Mouse (Mus musculus): ENCODE results near the gene Foxp1.

Gene Foxp1

DNA sequence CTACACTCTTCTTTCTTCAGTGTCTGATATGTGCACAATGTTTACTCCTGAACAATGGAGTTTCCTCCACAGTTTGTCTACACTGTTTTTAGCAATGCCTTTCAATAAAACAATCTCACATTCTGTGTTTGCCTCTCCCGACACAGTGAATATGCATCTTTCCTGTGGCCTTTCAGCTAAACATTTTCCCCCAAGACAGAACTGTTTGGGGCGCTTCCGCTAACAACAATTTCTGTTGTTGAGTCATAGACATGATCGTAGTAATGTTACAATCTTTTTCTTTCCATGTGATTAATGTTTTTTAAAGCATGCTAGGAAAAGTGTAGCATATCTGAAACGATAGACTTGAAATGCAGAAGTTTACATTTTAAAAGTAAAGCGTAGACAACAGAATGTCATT, 194.4 kb downstream of the Foxp1 start:
- DNase-seq (ENCODE audit: low spot score) = no peak

DNA sequence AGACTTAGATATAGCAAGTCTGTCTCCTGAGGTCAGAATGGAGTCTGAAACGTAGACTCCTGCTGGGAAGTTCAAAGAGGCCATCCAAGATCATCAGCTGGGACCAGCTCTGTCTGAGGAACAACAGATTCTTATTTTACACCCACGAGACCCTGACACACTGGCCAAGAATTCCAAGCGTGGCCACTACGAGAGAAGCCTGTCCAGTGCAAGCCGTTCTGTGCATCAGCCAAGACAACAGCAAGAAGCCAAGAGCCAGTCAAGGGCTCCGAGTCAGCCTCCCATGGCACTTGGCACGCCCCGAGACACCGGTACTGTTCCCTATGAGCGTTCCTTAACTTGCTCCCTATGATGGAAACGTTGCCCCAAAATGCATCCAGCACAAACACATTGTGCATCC, 194.8 kb downstream of the Foxp1 start:
- no peak for DNase-seq (ENCODE audit: low spot score)

DNA sequence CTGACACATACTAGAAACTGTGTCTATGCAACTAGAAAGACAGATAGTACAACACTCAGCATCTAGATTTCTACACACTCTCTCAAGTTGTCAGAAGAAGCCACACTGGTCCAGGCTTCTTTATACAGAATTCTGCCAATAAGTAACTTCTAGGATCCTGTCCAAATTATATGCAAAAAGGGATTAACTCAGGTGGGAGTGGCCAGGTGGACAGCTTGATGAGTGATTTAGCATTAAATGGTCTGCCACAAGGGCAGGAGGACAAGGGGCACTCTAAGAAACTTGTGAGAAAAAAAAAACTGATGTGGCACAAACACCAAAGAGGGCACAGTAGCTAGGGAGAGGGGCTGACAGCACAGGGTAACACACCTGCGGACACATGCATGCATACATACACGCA, 196.6 kb downstream of the Foxp1 start:
- DNase-seq (ENCODE audit: low spot score) = no peak

DNA sequence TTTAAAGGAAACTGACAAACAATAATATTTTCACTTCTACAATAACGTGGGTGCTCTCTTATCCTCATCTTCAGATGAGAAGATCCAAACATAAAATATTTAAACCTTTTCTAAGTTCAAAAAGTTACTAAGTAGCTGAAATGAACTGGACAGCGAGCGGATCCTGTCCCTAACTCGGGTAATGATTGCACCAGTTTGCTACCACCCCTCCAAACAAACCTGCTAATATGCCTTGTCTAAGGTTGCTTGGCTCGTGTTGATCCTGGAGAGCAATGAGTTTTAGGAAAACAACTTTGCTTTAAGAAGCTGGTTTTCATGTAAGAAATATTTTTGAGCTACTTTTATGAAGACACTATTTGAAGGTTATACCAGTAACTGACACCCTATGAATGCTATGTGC, 197.1 kb downstream of the Foxp1 start:
- no peak for DNase-seq (ENCODE audit: low spot score)

DNA sequence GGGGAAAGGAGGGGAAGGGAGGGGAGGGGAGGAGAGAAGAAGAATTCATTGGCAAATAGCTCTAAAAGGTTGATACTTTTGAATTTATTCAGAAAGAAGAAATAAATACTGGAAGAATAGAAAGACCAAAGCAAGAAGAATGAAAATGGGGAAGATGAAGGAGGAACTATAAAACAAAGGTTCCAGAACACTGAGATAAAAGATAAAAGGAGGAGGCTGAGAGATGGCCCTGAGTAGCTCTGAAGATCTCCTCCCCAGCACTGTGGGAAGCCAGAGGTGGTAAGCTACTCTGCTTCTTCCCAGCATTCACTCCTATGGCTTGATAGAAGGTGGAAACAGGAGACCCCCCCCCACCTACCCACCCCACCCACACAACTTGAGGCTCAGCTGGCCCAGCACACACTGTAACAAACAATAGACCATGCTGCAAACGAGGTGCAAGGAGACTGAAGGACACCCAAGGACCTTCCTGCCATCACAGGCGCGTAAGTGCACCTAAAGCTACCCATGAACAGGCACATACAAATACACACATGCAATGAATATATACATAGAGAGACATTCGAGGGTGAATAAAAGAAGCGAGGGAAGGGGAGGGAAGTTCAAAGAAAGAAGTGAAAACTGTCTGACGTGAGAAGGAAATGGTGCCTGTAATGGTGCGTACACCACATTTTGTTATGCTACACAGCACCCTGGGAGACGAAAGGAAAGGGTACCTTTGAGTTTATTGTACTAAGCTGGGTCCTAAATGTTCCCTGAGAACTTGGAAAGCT, 200.2 kb downstream of the Foxp1 start:
- DNase-seq (ENCODE audit: low spot score) = no peak

DNA sequence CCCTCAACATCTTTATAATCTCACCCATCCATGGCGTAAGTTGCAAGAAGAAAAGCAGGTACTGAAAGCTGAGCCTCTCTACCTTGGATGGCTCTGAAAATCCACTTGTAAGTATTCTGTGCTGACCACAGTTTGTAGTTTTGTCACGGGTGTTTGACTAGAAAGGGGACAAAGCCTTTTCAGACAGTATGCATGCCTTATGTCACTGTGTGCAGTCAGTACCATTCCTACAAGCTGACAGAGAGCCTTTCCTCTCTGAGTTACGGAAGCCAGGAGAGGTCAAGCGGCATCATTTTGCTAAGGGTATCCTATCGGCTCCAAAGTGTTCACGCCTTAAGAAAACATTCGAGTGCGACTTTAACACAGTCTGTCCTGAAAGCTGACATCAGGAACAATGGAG, 202.1 kb downstream of the Foxp1 start:
- no peak for DNase-seq (ENCODE audit: low spot score)

GRCm38 (mm10) chr6:99319415-99320405, 202.8 kb downstream of the Foxp1 start:
- no peak for DNase-seq (ENCODE audit: low spot score)

DNA sequence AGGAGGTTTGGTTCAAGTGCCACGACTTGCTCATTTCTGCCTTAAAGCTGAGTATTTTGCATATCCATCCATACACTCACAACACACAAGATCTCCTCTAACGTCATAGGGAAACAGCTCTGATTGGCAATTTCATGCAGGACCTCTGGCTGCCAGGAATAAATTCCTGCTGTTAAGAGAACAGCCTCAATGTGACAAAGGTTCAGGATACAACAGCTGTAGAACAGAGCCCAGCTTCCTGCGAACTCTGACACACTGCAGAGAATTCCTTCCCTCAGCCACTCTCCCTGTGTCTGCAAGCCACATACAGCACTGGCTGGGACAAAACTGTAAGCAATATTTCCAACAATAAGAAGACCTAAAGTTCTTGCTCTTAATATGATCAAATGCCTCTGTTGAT, 207.8 kb downstream of the Foxp1 start:
- no peak for DNase-seq (ENCODE audit: low spot score)

- no peak for DNase-seq (ENCODE audit: low spot score)
Measured at GRCm38 (mm10) chr6:99310529-99310928, 212.0 kb downstream of the Foxp1 start.

DNA sequence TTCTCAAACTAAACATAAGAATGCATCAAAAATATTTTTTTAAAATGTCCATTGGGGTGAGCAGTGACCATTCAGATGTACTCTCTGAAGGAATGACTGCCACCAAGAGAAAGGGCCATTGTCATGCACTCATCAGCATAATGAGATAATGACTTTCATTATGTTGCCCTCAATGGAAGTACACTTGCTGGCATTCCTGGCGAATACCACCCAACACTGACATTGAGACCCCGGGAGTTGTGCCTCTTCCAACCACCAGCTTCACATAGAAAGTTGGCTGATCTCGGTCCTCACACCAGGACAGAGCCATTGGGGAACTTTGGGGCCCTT, 212.4 kb downstream of the Foxp1 start:
- DNase-seq (ENCODE audit: low spot score) = no peak

DNA sequence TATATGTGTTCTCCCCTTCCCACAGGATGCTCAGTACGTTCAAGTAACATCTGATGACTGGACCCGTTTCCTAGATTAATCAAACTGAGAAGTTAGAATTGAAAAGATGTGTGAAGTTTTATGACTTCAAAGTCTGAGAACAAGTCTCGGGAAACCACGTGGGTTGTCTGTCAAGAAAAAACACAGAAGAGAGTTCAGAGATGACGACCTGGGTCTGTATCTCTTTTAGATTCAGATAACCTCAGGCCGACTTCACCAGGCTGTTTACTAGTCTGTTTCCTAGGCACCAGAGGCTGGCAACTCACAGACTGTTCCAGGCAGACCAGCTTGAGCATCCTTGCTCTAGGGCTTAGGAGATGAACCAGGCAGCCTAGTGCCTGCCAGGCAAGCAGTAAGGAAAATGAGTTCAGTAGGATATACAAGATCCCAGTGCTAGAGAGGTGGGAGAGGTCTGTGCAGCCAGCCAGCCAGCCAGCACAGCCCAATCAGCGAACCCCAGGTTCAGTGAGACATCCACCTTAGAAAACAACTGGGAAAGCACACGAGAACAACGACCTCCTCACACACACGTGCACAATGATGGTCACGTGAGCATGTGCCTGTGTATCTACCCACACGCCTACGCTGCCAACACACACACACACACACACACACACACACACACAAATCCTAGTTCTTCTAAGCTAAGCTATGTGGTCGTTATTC, 212.9 kb downstream of the Foxp1 start:
- DNase-seq (ENCODE audit: low spot score) = no peak

DNA sequence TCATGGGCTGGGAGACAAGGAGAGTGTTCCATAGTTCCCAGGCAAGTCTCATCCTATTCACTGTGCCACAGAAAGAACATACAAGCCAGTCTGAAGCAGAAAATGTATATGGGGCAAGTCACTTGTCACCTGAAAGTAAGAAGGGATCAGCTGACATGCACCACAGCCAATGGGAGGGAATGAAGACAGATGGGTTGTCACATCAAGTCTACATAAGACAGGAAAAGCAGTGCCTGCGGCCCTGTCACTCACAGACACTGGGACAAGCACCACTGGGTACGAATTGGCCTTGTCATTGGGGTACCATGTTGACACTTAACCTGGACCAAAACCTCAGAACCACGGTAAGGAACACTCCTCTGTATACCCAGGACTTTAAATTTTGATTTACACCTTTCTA, 216.8 kb downstream of the Foxp1 start:
- DNase-seq (ENCODE audit: low spot score) = no peak

DNA sequence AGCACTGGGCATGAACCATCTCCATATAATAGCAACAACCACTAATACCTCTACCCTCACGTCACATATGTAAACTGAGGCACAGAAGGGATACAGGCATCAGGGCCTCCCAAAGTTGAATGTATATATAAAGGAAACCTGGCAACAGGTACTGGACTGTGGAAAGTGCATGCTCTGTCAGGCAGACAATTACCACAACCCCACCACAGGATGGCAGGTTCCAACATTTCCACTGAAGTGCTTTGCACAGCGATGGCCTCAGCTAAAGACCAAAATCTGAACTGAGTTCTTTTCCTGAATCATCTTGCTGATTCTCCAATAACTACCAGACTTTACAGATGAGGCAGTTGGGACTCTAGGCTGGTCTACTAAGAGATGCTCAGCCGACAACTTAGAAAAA, 217.3 kb downstream of the Foxp1 start:
- DNase-seq (ENCODE audit: low spot score) = no peak

GRCm38 (mm10) chr6:99302662-99303435, 219.7 kb downstream of the Foxp1 start:
- no peak for DNase-seq (ENCODE audit: low spot score)

GRCm38 (mm10) chr6:99301923-99302322, 220.6 kb downstream of the Foxp1 start:
- DNase-seq (ENCODE audit: low spot score) = no peak

DNA sequence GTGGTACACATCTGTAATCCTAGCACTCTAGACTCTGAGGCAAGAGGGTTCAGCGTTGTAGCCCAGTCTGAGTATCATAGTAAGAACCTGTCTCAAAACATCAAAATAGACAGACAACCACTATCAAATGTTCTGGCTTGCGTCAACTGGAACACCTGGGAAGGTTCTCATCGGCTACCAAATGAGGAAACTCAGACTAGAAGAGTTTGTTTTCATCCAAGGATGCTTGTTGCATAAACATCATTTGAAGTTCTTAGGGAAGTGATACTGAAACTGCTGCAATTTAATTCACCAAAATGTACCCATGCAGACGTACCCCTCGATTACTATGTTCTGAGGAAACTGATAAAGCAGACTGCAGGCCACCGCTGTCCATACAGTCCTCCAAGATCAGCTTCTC, 222.3 kb downstream of the Foxp1 start:
- no peak for DNase-seq (ENCODE audit: low spot score)

- DNase-seq (ENCODE audit: low spot score) = no peak
Measured at GRCm38 (mm10) chr6:99299196-99299595, 223.3 kb downstream of the Foxp1 start.

DNA sequence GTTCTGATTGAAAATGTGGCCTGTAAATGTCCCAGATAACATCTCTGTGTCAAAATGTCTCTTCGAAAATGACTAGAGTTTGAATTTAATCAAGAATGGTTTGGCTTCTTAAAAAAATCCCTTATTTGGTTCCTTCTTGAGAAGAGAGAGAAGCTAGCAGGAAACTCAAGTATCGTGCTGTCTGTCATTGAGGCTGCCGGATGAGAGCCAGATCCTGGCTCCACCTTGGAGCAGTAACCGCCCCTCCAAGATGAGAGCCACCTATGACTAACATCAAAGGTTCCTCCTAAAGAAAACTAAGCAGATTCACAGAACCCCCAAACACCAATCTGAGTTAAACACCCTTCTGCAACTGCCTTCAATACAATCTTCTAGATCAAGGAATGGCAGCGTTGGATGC, 225.0 kb downstream of the Foxp1 start:
- DNase-seq (ENCODE audit: low spot score) = no peak

GRCm38 (mm10) chr6:99295495-99295894, 227.0 kb downstream of the Foxp1 start:
- no peak for DNase-seq (ENCODE audit: low spot score)

DNA sequence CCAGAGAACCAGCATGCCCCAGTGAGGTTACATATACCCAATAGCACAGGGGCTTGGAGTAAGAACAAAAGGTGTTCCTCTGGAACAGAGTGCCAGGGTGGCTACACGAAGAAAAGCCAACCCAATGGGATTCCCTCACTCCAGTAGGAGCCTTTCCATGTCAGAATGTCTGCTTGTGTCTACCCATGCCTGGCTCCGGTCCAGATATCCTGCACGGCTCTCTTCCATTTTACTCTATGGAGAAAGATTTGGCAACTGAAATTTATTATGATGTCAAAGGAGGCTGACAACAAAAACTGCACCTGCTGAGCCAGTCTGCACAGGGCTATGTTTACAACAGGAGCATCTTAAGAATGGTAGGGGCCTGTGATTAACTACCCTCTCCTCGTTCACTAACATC, 233.3 kb downstream of the Foxp1 start:
- DNase-seq (ENCODE audit: low spot score) = no peak

DNA sequence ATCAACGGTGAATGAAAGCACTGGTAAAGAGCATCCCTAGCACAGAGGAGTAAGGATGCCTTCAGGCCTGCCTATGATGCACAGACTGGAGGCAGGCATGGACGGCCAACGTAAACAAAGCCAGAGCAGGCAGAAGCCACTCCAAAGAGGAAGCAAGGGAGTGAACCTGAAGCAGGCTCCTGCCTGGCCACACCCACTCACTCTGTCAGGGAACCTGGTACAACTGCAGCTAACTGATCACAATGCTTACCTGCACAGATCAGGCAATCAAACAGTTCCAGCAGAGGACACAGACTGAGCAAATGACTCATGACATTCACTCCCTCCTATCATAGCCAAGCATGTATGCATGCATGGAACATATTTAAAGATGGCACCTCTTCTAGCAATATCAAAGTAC, 237.5 kb downstream of the Foxp1 start:
- no peak for DNase-seq (ENCODE audit: low spot score)

- no peak for DNase-seq (ENCODE audit: low spot score)
Measured at GRCm38 (mm10) chr6:99284019-99284418, 238.5 kb downstream of the Foxp1 start.

Measured in spleen, adult 12 weeks (tissue).